Mouse (Mus musculus): ENCODE measurements around the gene Kcng4. TPM values are rescaled to one million over a fixed set of nuclear protein-coding genes. Genes with fewer than 3 reads are reported as not detected.

The Kcng4 gene
- polyA plus RNA-seq (2014; fragmentation: Nextera tagmentation; extraction: Ambion mirVana), result 0.11 TPM in 1 of 2 replicates, not detected in the other

DNA sequence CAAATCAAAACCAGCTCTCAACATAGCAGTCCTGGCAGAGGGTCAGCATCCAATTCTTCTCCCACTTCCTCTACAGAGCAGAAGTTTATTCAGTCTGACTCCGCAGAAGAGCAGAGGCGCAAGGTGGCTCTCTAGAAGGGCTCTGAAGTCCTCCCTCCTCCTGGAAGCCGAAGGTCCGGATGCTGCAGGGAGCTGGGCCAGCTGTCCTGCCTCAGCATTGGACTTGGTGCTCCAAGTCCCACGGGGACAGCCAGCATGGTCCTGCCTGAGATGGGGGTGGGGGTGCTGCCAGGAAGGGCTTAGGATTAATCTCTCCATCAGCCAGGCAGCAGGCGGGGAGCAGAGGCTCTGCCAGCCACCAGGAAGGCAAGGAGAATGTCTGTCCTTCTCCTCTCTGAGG lies at the start of gene Kcng4:
Kcng4 (minus strand) TSS at position 303 of the 400 bp plus-strand sequence.
- WGBS, result 28% methylated on average over 6 of the region's 6 CpGs
- H3K27me3 ChIP-seq (ENCODE audit: control insufficient read depth, insufficient read depth, low read length), result peaks cover 25% of the 10 kb centered on the region
- no peak for ATAC-seq (ENCODE audit: insufficient number of reproducible peaks, insufficient read depth, low FRiP score, low read depth)
- H3K36me3 ChIP-seq (ENCODE audit: control insufficient read depth, insufficient read depth, low read length), result no peaks in the 10 kb centered on the region
- H3K4me2 ChIP-seq (ENCODE audit: low read length), result no peak within 1 kb of the TSS
- no peaks in the 10 kb centered on the region for H3K9me3 ChIP-seq (ENCODE audit: control insufficient read depth, low read length)
- H3K9ac ChIP-seq (ENCODE audit: low read length), result no peak within 1 kb of the TSS
- H3K4me1 ChIP-seq (ENCODE audit: control insufficient read depth in 2 of 2, insufficient read depth in 2 of 2, low read length in 2 of 2), result peaks cover 8 to 11% of the 10 kb centered on the region in 2 experiments; a peak in 2 of 4 replicates
- H3K27ac ChIP-seq (replicated peaks in 1 of 2; ENCODE audit: control insufficient read depth in 1 of 2, insufficient read depth in 1 of 2, low read depth in 2 of 2, low read length in 2 of 2), result no peak within 1 kb of the TSS
- no peak within 1 kb of the TSS for H3K4me3 ChIP-seq (ENCODE audit: control insufficient read depth in 1 of 2, insufficient read depth in 1 of 2, low read depth in 1 of 2, low read length in 2 of 2)

DNA sequence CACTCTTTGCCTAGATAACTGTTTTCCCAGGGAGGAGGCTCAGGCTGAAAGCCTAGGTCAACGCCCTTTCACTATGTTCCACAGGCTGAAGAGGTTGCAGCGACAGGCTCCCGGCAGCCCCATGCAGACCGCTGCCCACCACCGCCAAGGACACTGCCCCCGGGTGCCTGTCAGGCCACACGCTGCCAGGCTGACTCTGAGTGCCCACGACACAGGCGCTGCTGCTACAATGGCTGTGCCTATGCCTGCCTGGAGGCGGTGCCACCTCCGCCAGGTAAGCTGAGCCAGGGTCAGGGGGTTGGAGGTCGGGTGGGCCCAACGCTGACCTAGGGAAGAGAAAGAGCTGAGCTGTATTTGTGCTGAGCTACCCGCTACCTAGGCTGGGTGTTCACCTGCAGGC lies 43.7 kb upstream of the Kcng4 start:
- no peaks in the 10 kb centered on the region for H3K36me3 ChIP-seq (ENCODE audit: control insufficient read depth, insufficient read depth, low read length)
- no peak overlapping the region for H3K27ac ChIP-seq (replicated peaks in 1 of 2; ENCODE audit: control insufficient read depth in 1 of 2, insufficient read depth in 1 of 2, low read depth in 2 of 2, low read length in 2 of 2)
- no peak overlapping the region for H3K4me2 ChIP-seq (ENCODE audit: low read length)
- H3K9me3 ChIP-seq (ENCODE audit: control insufficient read depth, low read length), result no peaks in the 10 kb centered on the region
- no peak overlapping the region for H3K9ac ChIP-seq (ENCODE audit: low read length)
- H3K4me3 ChIP-seq (ENCODE audit: control insufficient read depth in 1 of 2, insufficient read depth in 1 of 2, low read depth in 1 of 2, low read length in 2 of 2), result no peak overlapping the region
- peaks cover 5% of the 10 kb centered on the region in 2 experiments; a peak in 1 of 4 replicates for H3K4me1 ChIP-seq (ENCODE audit: control insufficient read depth in 2 of 2, insufficient read depth in 2 of 2, low read length in 2 of 2)
- WGBS, result 59% methylated on average over 14 of the region's 14 CpGs
- no peak for ATAC-seq (ENCODE audit: insufficient number of reproducible peaks, insufficient read depth, low FRiP score, low read depth)
- no peaks in the 10 kb centered on the region for H3K27me3 ChIP-seq (ENCODE audit: control insufficient read depth, insufficient read depth, low read length)

DNA sequence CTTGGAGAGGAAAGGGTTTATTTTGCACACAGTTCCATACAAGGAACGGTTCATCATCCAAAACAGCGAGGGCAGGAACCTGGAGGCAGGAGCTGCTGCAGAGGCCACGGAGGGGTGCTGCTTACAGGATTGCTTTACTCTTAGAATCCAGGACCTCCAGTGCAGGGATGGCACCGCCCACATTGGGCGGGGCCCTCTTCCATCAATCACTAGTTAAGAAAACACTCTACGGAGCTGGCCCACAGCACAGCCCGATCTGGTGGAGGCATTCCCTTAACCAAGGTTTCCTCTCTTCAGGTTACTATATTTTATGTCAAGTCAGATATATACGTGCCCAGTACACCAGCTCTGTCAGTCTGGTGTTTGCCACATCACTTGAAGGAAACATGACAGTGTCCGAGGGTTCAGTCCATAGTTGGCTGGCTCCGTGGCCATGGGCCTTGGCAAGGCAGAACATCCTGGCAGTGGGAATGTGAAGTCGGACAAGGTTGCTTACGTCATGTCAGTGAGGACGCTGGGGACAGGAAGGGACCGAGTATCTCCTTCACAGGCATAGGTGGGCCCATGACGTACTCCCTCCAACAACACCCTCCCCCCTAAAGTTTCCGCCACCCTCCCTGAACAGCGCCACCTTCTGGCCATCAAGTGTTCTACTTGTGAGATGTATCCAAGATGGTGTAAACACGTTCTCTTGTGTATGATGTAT lies 42.8 kb upstream of the Kcng4 start:
- peaks cover 5% of the 10 kb centered on the region in 2 experiments; a peak in 1 of 4 replicates for H3K4me1 ChIP-seq (ENCODE audit: control insufficient read depth in 2 of 2, insufficient read depth in 2 of 2, low read length in 2 of 2)
- H3K27me3 ChIP-seq (ENCODE audit: control insufficient read depth, insufficient read depth, low read length), result no peaks in the 10 kb centered on the region
- no peaks in the 10 kb centered on the region for H3K36me3 ChIP-seq (ENCODE audit: control insufficient read depth, insufficient read depth, low read length)
- H3K9ac ChIP-seq (ENCODE audit: low read length), result no peak overlapping the region
- no peak overlapping the region for H3K27ac ChIP-seq (replicated peaks in 1 of 2; ENCODE audit: control insufficient read depth in 1 of 2, insufficient read depth in 1 of 2, low read depth in 2 of 2, low read length in 2 of 2)
- no peaks in the 10 kb centered on the region for H3K9me3 ChIP-seq (ENCODE audit: control insufficient read depth, low read length)
- no peak; the same call in 1 of the 2 replicates for ATAC-seq (ENCODE audit: insufficient number of reproducible peaks, insufficient read depth, low FRiP score, low read depth)
- WGBS, result 10% methylated on average over 18 of the region's 18 CpGs
- no peak overlapping the region for H3K4me3 ChIP-seq (ENCODE audit: control insufficient read depth in 1 of 2, insufficient read depth in 1 of 2, low read depth in 1 of 2, low read length in 2 of 2)
- peak overlapping the region; percentile 31 for H3K4me2 ChIP-seq (ENCODE audit: low read length)

DNA sequence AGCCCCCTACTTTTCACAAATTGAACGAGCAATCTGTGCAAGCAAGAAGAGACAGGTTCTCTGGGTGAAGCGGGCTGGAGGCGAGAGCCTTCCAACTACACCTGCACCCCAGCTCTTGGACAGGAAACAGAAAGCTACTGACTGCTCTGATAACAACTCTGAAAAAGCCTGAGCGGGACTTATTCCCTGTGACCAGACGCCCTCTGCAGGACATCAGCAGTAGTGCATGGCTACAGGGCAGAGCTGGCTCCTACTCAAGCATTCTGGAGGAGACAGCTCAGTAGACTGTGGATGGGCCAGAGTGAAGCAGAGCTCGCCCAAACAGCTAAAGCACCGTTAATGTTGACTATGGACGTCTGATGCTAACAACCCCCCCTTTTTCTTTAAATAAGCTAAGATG lies 40.9 kb upstream of the Kcng4 start:
- Histone ChIP-seq H3K4me1 (ENCODE audit: control insufficient read depth in 2 of 2, insufficient read depth in 2 of 2, low read length in 2 of 2) (peaks cover 5% of the 10 kb centered on the region in 2 experiments; a peak in 1 of 4 replicates), H3K4me3 (ENCODE audit: control insufficient read depth in 1 of 2, insufficient read depth in 1 of 2, low read depth in 1 of 2, low read length in 2 of 2) (no peak overlapping the region), H3K4me2 (ENCODE audit: low read length) (no peak overlapping the region), H3K36me3 (ENCODE audit: control insufficient read depth, insufficient read depth, low read length) (no peaks in the 10 kb centered on the region), H3K9me3 (ENCODE audit: control insufficient read depth, low read length) (no peaks in the 10 kb centered on the region), H3K27me3 (ENCODE audit: control insufficient read depth, insufficient read depth, low read length) (no peaks in the 10 kb centered on the region), H3K27ac (replicated peaks in 1 of 2; ENCODE audit: control insufficient read depth in 1 of 2, insufficient read depth in 1 of 2, low read depth in 2 of 2, low read length in 2 of 2) (no peak overlapping the region), H3K9ac (ENCODE audit: low read length) (no peak overlapping the region)
- 14% methylated on average over 8 of the region's 8 CpGs for WGBS
- ATAC-seq (ENCODE audit: insufficient number of reproducible peaks, insufficient read depth, low FRiP score, low read depth), result no peak

DNA sequence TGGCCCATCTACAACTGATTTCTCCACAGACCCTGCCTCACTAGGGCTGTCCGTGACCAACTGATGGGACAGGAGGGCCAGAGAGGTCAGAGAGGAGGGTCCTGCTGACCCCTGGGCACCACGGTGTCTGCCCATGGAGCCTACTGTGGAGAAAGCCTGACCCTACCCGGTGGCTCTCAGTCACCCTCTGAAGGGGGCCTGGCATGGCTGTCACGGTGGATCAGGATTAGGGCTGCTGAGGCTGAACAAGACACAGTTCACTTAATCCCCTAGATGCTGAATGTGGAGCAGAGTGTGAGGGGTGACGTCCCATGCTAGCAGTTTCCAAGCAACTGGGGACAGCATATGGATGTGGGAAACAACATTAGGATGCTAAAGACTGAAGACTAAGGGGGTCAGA lies 40.0 kb upstream of the Kcng4 start:
- ATAC-seq (ENCODE audit: insufficient number of reproducible peaks, insufficient read depth, low FRiP score, low read depth), result no peak
- WGBS, result 85% methylated on average over 5 of the region's 5 CpGs
- no peaks in the 10 kb centered on the region for H3K9me3 ChIP-seq (ENCODE audit: control insufficient read depth, low read length)

DNA sequence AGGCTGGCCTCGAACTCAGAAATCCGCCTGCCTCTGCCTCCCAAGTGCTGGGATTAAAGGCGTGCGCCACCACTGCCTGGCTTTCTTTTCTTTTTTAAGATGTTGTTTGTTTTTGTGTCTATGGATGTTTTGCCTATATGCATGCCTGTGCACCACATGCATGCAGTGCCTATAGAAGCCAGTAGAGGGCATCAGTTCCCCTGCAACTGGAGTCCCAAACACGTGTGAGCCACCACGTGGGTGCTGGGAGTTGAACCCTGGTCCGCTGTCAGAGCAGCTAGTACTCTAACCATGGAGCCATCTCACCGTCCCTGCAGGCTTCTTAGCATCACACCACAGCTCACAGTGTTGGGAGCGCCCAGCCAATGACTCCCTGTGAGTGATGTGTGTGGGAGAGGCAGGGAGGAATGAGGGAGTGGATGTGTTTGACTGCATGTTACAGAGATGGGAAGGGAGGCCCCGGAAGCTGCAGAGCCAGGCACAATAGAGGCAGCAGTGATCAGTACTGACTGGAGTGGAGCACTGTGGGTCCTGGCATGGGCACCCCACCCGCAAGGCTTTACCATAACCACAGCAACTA lies 38.6 kb upstream of the Kcng4 start:
- H3K36me3 ChIP-seq (ENCODE audit: control insufficient read depth, insufficient read depth, low read length), result no peaks in the 10 kb centered on the region
- H3K27ac ChIP-seq (replicated peaks in 1 of 2; ENCODE audit: control insufficient read depth in 1 of 2, insufficient read depth in 1 of 2, low read depth in 2 of 2, low read length in 2 of 2), result no peak overlapping the region
- H3K9ac ChIP-seq (ENCODE audit: low read length), result no peak overlapping the region
- no peaks in the 10 kb centered on the region for H3K9me3 ChIP-seq (ENCODE audit: control insufficient read depth, low read length)
- ATAC-seq (ENCODE audit: insufficient number of reproducible peaks, insufficient read depth, low FRiP score, low read depth), result no peak
- H3K27me3 ChIP-seq (ENCODE audit: control insufficient read depth, insufficient read depth, low read length), result no peaks in the 10 kb centered on the region
- peaks cover 16 to 20% of the 10 kb centered on the region in 2 experiments for H3K4me1 ChIP-seq (ENCODE audit: control insufficient read depth in 2 of 2, insufficient read depth in 2 of 2, low read length in 2 of 2)
- no peak overlapping the region for H3K4me2 ChIP-seq (ENCODE audit: low read length)
- WGBS, result 78% methylated on average over 10 of the region's 11 CpGs
- H3K4me3 ChIP-seq (ENCODE audit: control insufficient read depth in 1 of 2, insufficient read depth in 1 of 2, low read depth in 1 of 2, low read length in 2 of 2), result no peak overlapping the region

More for the DNA sequence above, 40.0 kb upstream of the Kcng4 start:
- Histone ChIP-seq H3K4me1 (ENCODE audit: control insufficient read depth in 2 of 2, insufficient read depth in 2 of 2, low read length in 2 of 2) (peaks cover 13 to 14% of the 10 kb centered on the region in 2 experiments), H3K4me3 (ENCODE audit: control insufficient read depth in 1 of 2, insufficient read depth in 1 of 2, low read depth in 1 of 2, low read length in 2 of 2) (no peak overlapping the region), H3K9ac (ENCODE audit: low read length) (no peak overlapping the region), H3K27ac (replicated peaks in 1 of 2; ENCODE audit: control insufficient read depth in 1 of 2, insufficient read depth in 1 of 2, low read depth in 2 of 2, low read length in 2 of 2) (no peak overlapping the region), H3K4me2 (ENCODE audit: low read length) (no peak overlapping the region), H3K36me3 (ENCODE audit: control insufficient read depth, insufficient read depth, low read length) (no peaks in the 10 kb centered on the region), H3K27me3 (ENCODE audit: control insufficient read depth, insufficient read depth, low read length) (no peaks in the 10 kb centered on the region)

DNA sequence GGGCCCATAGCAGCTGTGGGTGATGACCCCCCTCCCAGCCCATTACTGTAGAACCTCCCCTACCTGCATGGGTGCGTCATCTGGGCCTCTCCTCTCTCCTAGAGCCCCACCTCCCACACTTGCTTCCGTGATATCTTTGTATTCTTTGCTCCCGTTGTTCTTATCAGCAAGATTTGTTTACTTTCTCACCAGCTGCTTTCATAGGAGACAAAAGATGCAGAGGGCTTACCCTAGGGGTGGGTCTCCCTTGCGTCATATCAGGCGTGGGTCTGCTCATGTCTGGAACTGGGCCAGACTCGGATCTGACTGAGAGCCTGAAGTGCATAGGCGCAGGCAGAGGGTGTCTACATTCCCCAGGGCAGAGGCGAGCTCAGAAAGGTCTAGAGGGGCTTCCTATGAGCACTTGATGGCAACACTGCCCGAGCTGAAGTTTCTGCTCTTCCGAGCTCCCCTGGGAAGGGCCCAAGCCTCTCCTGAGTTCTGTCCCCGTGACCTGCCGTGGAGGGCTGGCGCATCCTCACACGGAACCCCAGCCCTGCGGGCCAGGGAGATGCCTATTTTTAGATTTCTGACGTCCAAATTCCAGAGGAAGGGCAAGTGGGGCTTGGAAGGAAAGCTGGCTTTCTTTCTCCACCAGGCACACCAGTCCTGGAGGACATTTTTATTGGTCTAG lies 35.1 kb upstream of the Kcng4 start:
- peak overlapping the region; percentile 62 for H3K4me2 ChIP-seq (ENCODE audit: low read length)
- H3K9ac ChIP-seq (ENCODE audit: low read length), result peak overlapping the region; percentile 71
- peak; percentile 74 for ATAC-seq (ENCODE audit: insufficient number of reproducible peaks, insufficient read depth, low FRiP score, low read depth)
- no peaks in the 10 kb centered on the region for H3K27me3 ChIP-seq (ENCODE audit: control insufficient read depth, insufficient read depth, low read length)
- no peaks in the 10 kb centered on the region for H3K9me3 ChIP-seq (ENCODE audit: control insufficient read depth, low read length)
- peak overlapping the region; percentile 91 to 94 for H3K27ac ChIP-seq (replicated peaks in 1 of 2; ENCODE audit: control insufficient read depth in 1 of 2, insufficient read depth in 1 of 2, low read depth in 2 of 2, low read length in 2 of 2)
- H3K4me3 ChIP-seq (ENCODE audit: control insufficient read depth in 1 of 2, insufficient read depth in 1 of 2, low read depth in 1 of 2, low read length in 2 of 2), result peak overlapping the region; percentile 1 to 23; a peak in 2 of 4 replicates
- 3% methylated on average over 15 of the region's 16 CpGs for WGBS
- H3K36me3 ChIP-seq (ENCODE audit: control insufficient read depth, insufficient read depth, low read length), result no peaks in the 10 kb centered on the region
- H3K4me1 ChIP-seq (ENCODE audit: control insufficient read depth in 2 of 2, insufficient read depth in 2 of 2, low read length in 2 of 2), result peaks cover 21 to 27% of the 10 kb centered on the region in 2 experiments
